Mouse (Mus musculus) embryo, embryonic 10 days (tissue): ENCODE results near the gene Tm9sf4.

ENCODE experiments used
- DNase-seq: peaks from one replicate; pipeline ENCODE4 v3.0.0-alpha.2; 2015; ENCODE audit warnings: low spot score

The Tm9sf4 gene

GRCm38 (mm10) chr2:153259030-153259863, 98.1 kb downstream of the Tm9sf4 start:
- no peak for DNase-seq
